8 mouse cellular contexts compared by ENCODE assay signal in genomic region chr1:82725026-82725874, GRCm38 (mm10). TPM values are rescaled to one million over a fixed set of nuclear protein-coding genes. Genes with fewer than 3 reads are reported as not detected.
DNase-seq lines count a peak whose midpoint lies in the region; ATAC-seq lines count a peak whose summit lies in the region.

No protein-coding gene starts in this region.

- WGBS in large intestine, adult 2 months, result 2% methylated on average over 37 of the region's 37 CpGs

- DNase-seq in frontal cortex, postnatal 36 days (ENCODE audit: low spot score in 2 of 2), result no peak
- peak; percentile 28 for DNase-seq in spleen, adult 12 weeks (ENCODE audit: low spot score)
- DNase-seq in spleen, postnatal 14 days (ENCODE audit: low spot score in 2 of 2), result no peak
- DNase-seq in large intestine, adult 2 months (ENCODE audit: low read depth, low spot score), result peak; percentile 42
- no peak for DNase-seq in urinary bladder, postnatal 4 days (ENCODE audit: low spot score in 2 of 2)

- peak; percentile 94 for ATAC-seq in frontal cortex, adult (ENCODE audit: low TSS enrichment)
- ATAC-seq in erythroblast, adult 5-6 weeks (replicated peaks; ENCODE audit: low FRiP score, poor library complexity, severe bottlenecking), result peak; percentile 84
- peak; percentile 68 for ATAC-seq in monocyte, adult 5-6 weeks (replicated peaks; ENCODE audit: insufficient number of reproducible peaks, low FRiP score, low TSS enrichment, poor library complexity, severe bottlenecking)

RNA-seq across cellular contexts. Expression of gene Mff, which starts 0.6 kb away (rescaled TPM):
- total RNA-seq in erythroblast, adult 5-6 weeks (2015; ENCODE audit: low replicate concordance), result 270 and 279 TPM in 2 replicates
- total RNA-seq in erythroblast, adult 5-6 weeks (2017; ENCODE audit: low replicate concordance), result 328 and 353 TPM in 2 replicates
- polyA plus RNA-seq in large intestine, adult 2 months (2012; rRNA removed), result 30.8 and 40.5 TPM in 2 replicates
- 102 to 146 TPM (median 118 TPM) in 3 replicates for total RNA-seq in monocyte, adult 5-6 weeks (2017)

RNA-seq across cellular contexts. Expression of gene Tm4sf20, which starts 43.0 kb away (rescaled TPM):
- not detected in 2 replicates for total RNA-seq in erythroblast, adult 5-6 weeks (2015; ENCODE audit: low replicate concordance)
- not detected in 2 replicates for total RNA-seq in erythroblast, adult 5-6 weeks (2017; ENCODE audit: low replicate concordance)
- polyA plus RNA-seq in large intestine, adult 2 months (2012; rRNA removed), result 281 and 316 TPM in 2 replicates
- 2.3 TPM in 1 of 3 replicates, not detected in the others for total RNA-seq in monocyte, adult 5-6 weeks (2017)

RNA-seq across cellular contexts. Expression of gene Gm47791, which starts 45.8 kb away (rescaled TPM):
- not detected in 2 replicates for total RNA-seq in erythroblast, adult 5-6 weeks (2015; ENCODE audit: low replicate concordance)
- not detected in 2 replicates for total RNA-seq in erythroblast, adult 5-6 weeks (2017; ENCODE audit: low replicate concordance)
- not detected in 2 replicates for polyA plus RNA-seq in large intestine, adult 2 months (2012; rRNA removed)
- not detected in 3 replicates for total RNA-seq in monocyte, adult 5-6 weeks (2017)

Comparison
In these comparisons a context has a peak if more than half of its experiments do, and no peak if none do; other contexts are left out.
1. DNase-seq: peak in spleen, adult 12 weeks (single experiment) and large intestine, adult 2 months (single experiment); none in frontal cortex, postnatal 36 days (0 of 2), spleen, postnatal 14 days (0 of 2) and urinary bladder, postnatal 4 days (0 of 2).
2. Peak in every context shown above with its lines, with median percentiles within 50 percentile points of each other: ATAC-seq.